ENCODE assay signal across 9 mouse cellular contexts in genomic region chr1:83408021-83408464, GRCm38 (mm10). TPM values are rescaled to one million over a fixed set of nuclear protein-coding genes. Genes with fewer than 3 reads are reported as not detected.
DNase-seq lines count a peak whose midpoint lies in the region; ATAC-seq lines count a peak whose summit lies in the region.
"Had no signal": no experiment of that assay in that cellular context is flagged by ENCODE, and none has a peak within 500 bp of the region (broad histone marks: within the 10 kb centered on the region; RNA-seq: fewer than 3 reads in every experiment).

Sphkap (minus strand) TSS chr1:83408200.

- H3K9me3 ChIP-seq in hindbrain, embryonic 16.5 days (ENCODE audit: control insufficient read depth, low read length), result no peaks in the 10 kb centered on the region
- H3K9me3 ChIP-seq in midbrain, embryonic 15.5 days, result no peaks in the 10 kb centered on the region
- no peaks in the 10 kb centered on the region for H3K9me3 ChIP-seq in stomach, embryonic 16.5 days (replicated peaks; ENCODE audit: control insufficient read depth, low read length)

- H3K4me3 ChIP-seq in hindbrain, embryonic 16.5 days (ENCODE audit: low read length), result peak within 1 kb of the TSS; percentile 48
- H3K4me3 ChIP-seq in midbrain, embryonic 15.5 days, result peak within 1 kb of the TSS; percentile 51
- H3K4me3 ChIP-seq in stomach, embryonic 16.5 days (replicated peaks; ENCODE audit: low read length), result peak within 1 kb of the TSS; percentile 45
- H3K4me3 ChIP-seq: myocyte had no signal

- DNase-seq in adrenal gland, adult 2 months, result peak; percentile 64
- peak; percentile 86 for DNase-seq in embryo, embryonic 10 days (ENCODE audit: low spot score)
- peak; percentile 5 to 22 for DNase-seq in gastrocnemius, adult 8-10 months (ENCODE audit: low spot score in 2 of 2)
- DNase-seq in left cerebral cortex, postnatal 36 days (ENCODE audit: low spot score in 2 of 2), result peak; percentile 69 to 74
- DNase-seq in spleen, postnatal 10 days (ENCODE audit: low spot score in 2 of 2), result no peak

- WGBS in hindbrain, embryonic 16.5 days, result 1% methylated on average over 15 of the region's 16 CpGs
- WGBS in midbrain, embryonic 15.5 days, result 1% methylated on average over 16 of the region's 16 CpGs
- 0% methylated on average over 16 of the region's 16 CpGs for WGBS in stomach, embryonic 16.5 days

- peak within 1 kb of the TSS; percentile 73 for H3K4me2 ChIP-seq in hindbrain, embryonic 16.5 days (ENCODE audit: low read length)
- peak within 1 kb of the TSS; percentile 93 for H3K4me2 ChIP-seq in midbrain, embryonic 15.5 days
- peak within 1 kb of the TSS; percentile 69 for H3K4me2 ChIP-seq in stomach, embryonic 16.5 days (ENCODE audit: low read depth, low read length)

- H3K27me3 ChIP-seq in hindbrain, embryonic 16.5 days (replicated peaks; ENCODE audit: control insufficient read depth, insufficient read depth, low read length), result no peaks in the 10 kb centered on the region
- H3K27me3 ChIP-seq in midbrain, embryonic 15.5 days (replicated peaks), result no peaks in the 10 kb centered on the region
- no peaks in the 10 kb centered on the region for H3K27me3 ChIP-seq in stomach, embryonic 16.5 days (ENCODE audit: control insufficient read depth, insufficient read depth, low read length)

- intact Hi-C loops in left cerebral cortex, postnatal 36 days (cut with DNase I), result loop anchor here (2.0 to 5.0 kb wide), 3 partner anchors 144 to 309 kb away; no protein-coding TSS in a partner anchor

- H3K4me1 ChIP-seq in hindbrain, embryonic 16.5 days (ENCODE audit: control insufficient read depth, insufficient read depth, low read depth, low read length), result peaks cover 3% of the 10 kb centered on the region; the same call in 1 of the 2 replicates
- peaks cover 13% of the 10 kb centered on the region; the same call in 1 of the 2 replicates for H3K4me1 ChIP-seq in midbrain, embryonic 15.5 days
- 0 out of 2 replicates have a peak, but pooled peaks cover 3% of the 10 kb centered on the region for H3K4me1 ChIP-seq in stomach, embryonic 16.5 days (ENCODE audit: control insufficient read depth, insufficient read depth, low read length)

- no peaks in the 10 kb centered on the region for H3K36me3 ChIP-seq in hindbrain, embryonic 16.5 days (ENCODE audit: control insufficient read depth, insufficient read depth, low read length)
- no peaks in the 10 kb centered on the region for H3K36me3 ChIP-seq in midbrain, embryonic 15.5 days (replicated peaks)
- no peaks in the 10 kb centered on the region for H3K36me3 ChIP-seq in stomach, embryonic 16.5 days (ENCODE audit: control insufficient read depth, insufficient read depth, low read length)

- H3K27ac ChIP-seq in hindbrain, embryonic 16.5 days (ENCODE audit: low read depth, low read length), result peak within 1 kb of the TSS; percentile 10; the same call in 1 of the 2 replicates
- H3K27ac ChIP-seq in midbrain, embryonic 15.5 days, result no peak within 1 kb of the TSS; the same call in 1 of the 2 replicates
- no peak within 1 kb of the TSS for H3K27ac ChIP-seq in stomach, embryonic 16.5 days (ENCODE audit: low read length)

- peak within 1 kb of the TSS; percentile 63 for H3K9ac ChIP-seq in hindbrain, embryonic 16.5 days (ENCODE audit: low read depth, low read length)
- H3K9ac ChIP-seq in midbrain, embryonic 15.5 days, result peak within 1 kb of the TSS; percentile 46
- peak within 1 kb of the TSS; percentile 62 for H3K9ac ChIP-seq in stomach, embryonic 16.5 days (ENCODE audit: low read length)

- ATAC-seq in hindbrain, embryonic 16.5 days, result peak; percentile 94
- ATAC-seq in midbrain, embryonic 15.5 days (replicated peaks), result peak; percentile 89
- ATAC-seq in stomach, embryonic 16.5 days (ENCODE audit: insufficient read depth, low FRiP score), result peak; percentile 68

RNA-seq across cellular contexts. Expression of gene Sphkap, which starts in this region (rescaled TPM):
- 1 to 10 TPM; 5.8 to 6.6 TPM for total RNA-seq in adrenal gland, adult 2 months (2021)
- 2.0 and 4.2 TPM in 2 replicates for polyA plus RNA-seq in adrenal gland, adult 2 months (2012; rRNA removed)
- under 1 TPM; 0.19 to 0.40 (median 0.30) TPM for total RNA-seq in gastrocnemius, adult 8-10 months (2022)
- polyA plus RNA-seq in hindbrain, embryonic 16.5 days (2015; fragmentation: Nextera tagmentation; extraction: Ambion mirVana), result 21.8 and 22.1 TPM in 2 replicates
- 100 to 1,000 TPM; 175 to 181 TPM for total RNA-seq in left cerebral cortex, postnatal 36 days (2021)
- 13.1 and 13.9 TPM in 2 replicates for polyA plus RNA-seq in midbrain, embryonic 15.5 days (2015; fragmentation: Nextera tagmentation; extraction: Ambion mirVana)
- 1.3 and 1.7 TPM in 2 replicates for polyA plus RNA-seq in stomach, embryonic 16.5 days (2015; fragmentation: Nextera tagmentation; extraction: Ambion mirVana)
- polyA plus RNA-seq: myocyte had no signal

Comparison
In these comparisons a context has a peak if more than half of its experiments do, and no peak if none do; other contexts are left out.
1. RNA of gene Sphkap (total RNA-seq): 175 to 181 TPM in left cerebral cortex, postnatal 36 days; 5.8 to 6.6 TPM in adrenal gland, adult 2 months and 0.19 to 0.40 TPM in gastrocnemius, adult 8-10 months; every median in the first group is over 10 times any median in the second.
2. Peak in DNase-seq in gastrocnemius, adult 8-10 months; RNA of the gene not detected or under 1 TPM.
3. DNase-seq: peak in adrenal gland, adult 2 months (single experiment), embryo, embryonic 10 days (single experiment) and left cerebral cortex, postnatal 36 days (2 of 2); none in spleen, postnatal 10 days (0 of 2).
4. Peak in every context shown above with its lines, with median percentiles within 50 percentile points of each other: ATAC-seq, H3K4me2 ChIP-seq, H3K4me3 ChIP-seq and H3K9ac ChIP-seq.